Mouse (Mus musculus) stomach, postnatal 0 days (tissue): ENCODE measurements around the gene Fmr1. TPM values are rescaled to one million over a fixed set of nuclear protein-coding genes. Genes with fewer than 3 reads are reported as not detected.
"Not testable (repeated sequence)": the region's sequence is repeated elsewhere in the genome, so short reads cannot be mapped to it uniquely, and the experiment has no call there.

Experiments used
- ATAC-seq: fragments of 200-750 bp; cut with Nextera tagmentation; 2 replicates; pipeline ENCODE4 v1.8.0; 2017; ENCODE audit not compliant: low FRiP score, low TSS enrichment
- DNase-seq: peaks from one replicate; pipeline ENCODE4 v3.0.0-alpha.2; 2016; ENCODE audit warnings: low spot score
- H3K27ac ChIP-seq: fragments of 300-500 bp; sonication (generic); replicated peaks from 2 replicates; pipeline ENCODE4 v1.5.1; 2014; ENCODE audit warnings: mild to moderate bottlenecking, control low read depth
- H3K27me3 ChIP-seq: fragments of 300-500 bp; sonication (generic); 2 replicates; pipeline ENCODE4 v1.6.1; 2014; ENCODE audit warnings: low read length; ENCODE audit not compliant: control insufficient read depth, insufficient read depth
- H3K36me3 ChIP-seq: fragments of 300-500 bp; sonication (generic); 2 replicates; pipeline ENCODE4 v1.6.1; 2014; ENCODE audit warnings: low read length, mixed read lengths; ENCODE audit not compliant: control insufficient read depth, insufficient read depth
- H3K4me1 ChIP-seq: fragments of 300-500 bp; sonication (generic); replicated peaks from 2 replicates; pipeline ENCODE4 v1.6.1; 2014; ENCODE audit warnings: antibody characterized with exemption; ENCODE audit not compliant: control insufficient read depth, insufficient read depth
- H3K4me2 ChIP-seq: fragments of 300-500 bp; sonication (generic); replicated peaks from 2 replicates; pipeline ENCODE4 v1.6.1; 2014; ENCODE audit warnings: low read depth, mild to moderate bottlenecking, control low read depth, moderate library complexity
- H3K4me3 ChIP-seq: fragments of 300-500 bp; sonication (generic); 2 replicates; pipeline ENCODE4 v1.5.1; 2014; ENCODE audit warnings: low read depth, low read length, control low read depth
- H3K9ac ChIP-seq: fragments of 300-500 bp; sonication (generic); 2 replicates; pipeline ENCODE4 v1.6.1; 2014; ENCODE audit warnings: mild to moderate bottlenecking, low read length, control low read depth, mixed read lengths
- H3K9me3 ChIP-seq: fragments of 300-500 bp; sonication (generic); 2 replicates; pipeline ENCODE4 v1.6.1; 2016; ENCODE audit warnings: low read length; ENCODE audit not compliant: control insufficient read depth
- CTCF ChIP-seq: IDR thresholded peaks from 2 replicates; pipeline ENCODE4 v1.5.1; 2016; ENCODE audit warnings: antibody characterized with exemption, low read depth, mild to moderate bottlenecking, moderate library complexity
- EP300 ChIP-seq: optimal IDR thresholded peaks from 2 replicates; pipeline ENCODE3; 2016; ENCODE audit warnings: antibody characterized with exemption
- WGBS: fragments of 180-500 bp; shearing (Covaris S2); extraction: QIAGEN DNeasy Blood & Tissue Kit; methylation state at CpG from one replicate; pipeline ENCODE4 v1.1.7; 2014; 5-methylcytosine and 5-hydroxymethylcytosine counted together
- polyA plus RNA-seq: library from polyadenylated mRNA; unstranded; fragments of >200 nt; fragmentation: Nextera tagmentation; extraction: Ambion mirVana; gene quantifications from 2 replicates; pipeline ENCODE4 v1.2.1, GENCODE M21; 2015

Gene Fmr1
- polyA plus RNA-seq = 19.9 and 20.2 TPM in 2 replicates

GRCm38 (mm10) chrX:68678333-68678740 lies at the start of gene Fmr1:
Gene Fmr1, plus strand, starts transcription at chrX:68678541.
- 6% methylated on average over 41 of the region's 49 CpGs for WGBS
- H3K9ac ChIP-seq = peak within 1 kb of the TSS; percentile 85

GRCm38 (mm10) chrX:68641603-68642002 lies 36.7 kb upstream of the Fmr1 start:
- Histone ChIP-seq H3K4me3 (no peak overlapping the region), H3K36me3 (no peaks in the 10 kb centered on the region), H3K27me3 (no peaks in the 10 kb centered on the region), H3K4me2 (no peak overlapping the region), H3K27ac (no peak overlapping the region), H3K9ac (no peak overlapping the region), H3K9me3 (no peaks in the 10 kb centered on the region), H3K4me1 (no peaks in the 10 kb centered on the region)
- 32% methylated on average over 1 of the region's 1 CpGs for WGBS
- DNase-seq (no peak), ATAC-seq (no peak)
- TF ChIP-seq CTCF (no peak), EP300 (no peak)

More at GRCm38 (mm10) chrX:68678333-68678740, at the start of gene Fmr1:
- H3K36me3 ChIP-seq = no peaks in the 10 kb centered on the region
- DNase-seq (peak; percentile 97), ATAC-seq (peak; percentile 98)
- H3K4me1 ChIP-seq = no peaks in the 10 kb centered on the region
- TF ChIP-seq EP300 (no peak), CTCF (peak; percentile 53)
- H3K27me3 ChIP-seq = no peaks in the 10 kb centered on the region
- H3K4me3 ChIP-seq = peak within 1 kb of the TSS; percentile 67
- H3K27ac ChIP-seq = peak within 1 kb of the TSS; percentile 95
- H3K9me3 ChIP-seq = no peaks in the 10 kb centered on the region
- H3K4me2 ChIP-seq = peak within 1 kb of the TSS; percentile 50

GRCm38 (mm10) chrX:68645154-68645919 lies 33.0 kb upstream of the Fmr1 start:
- no peaks in the 10 kb centered on the region for H3K27me3 ChIP-seq
- H3K36me3 ChIP-seq = no peaks in the 10 kb centered on the region
- DNase-seq (no peak), ATAC-seq (no peak)
- no peak overlapping the region for H3K27ac ChIP-seq
- TF ChIP-seq CTCF (no peak), EP300 (no peak)
- WGBS = 46% methylated on average over 7 of the region's 7 CpGs
- H3K9ac ChIP-seq = no peak overlapping the region
- H3K4me1 ChIP-seq = no peaks in the 10 kb centered on the region
- H3K4me2 ChIP-seq = no peak overlapping the region
- no peaks in the 10 kb centered on the region for H3K9me3 ChIP-seq
- no peak overlapping the region for H3K4me3 ChIP-seq

- Histone ChIP-seq H3K9ac (no peak overlapping the region), H3K27ac (no peak overlapping the region), H3K27me3 (no peaks in the 10 kb centered on the region), H3K4me3 (no peak overlapping the region), H3K36me3 (no peaks in the 10 kb centered on the region), H3K4me2 (no peak overlapping the region; the same call in 1 of the 2 replicates), H3K9me3 (no peaks in the 10 kb centered on the region), H3K4me1 (no peaks in the 10 kb centered on the region)
- no peak for TF ChIP-seq EP300
- TF ChIP-seq CTCF = no peak
- ATAC-seq (no peak), DNase-seq (no peak)
- WGBS = 22% methylated on average over 1 of the region's 1 CpGs
Observed at GRCm38 (mm10) chrX:68677508-68677907, 833 bp upstream of the Fmr1 start.

- Histone ChIP-seq H3K36me3 (no peaks in the 10 kb centered on the region), H3K4me3 (peak overlapping the region; percentile 67), H3K4me1 (no peaks in the 10 kb centered on the region), H3K4me2 (peak overlapping the region; percentile 50), H3K27ac (peak overlapping the region; percentile 95), H3K9ac (peak overlapping the region; percentile 85), H3K27me3 (no peaks in the 10 kb centered on the region), H3K9me3 (no peaks in the 10 kb centered on the region)
- WGBS = 12% methylated on average over 44 of the region's 67 CpGs
- DNase-seq = peak; percentile 34
- no peak for TF ChIP-seq EP300
- ATAC-seq = peak; percentile 78
Observed at GRCm38 (mm10) chrX:68678815-68679486, 610 bp downstream of the Fmr1 start.

- TF ChIP-seq EP300 (no peak), CTCF (no peak)
- H3K4me2 ChIP-seq = no peak overlapping the region
- no peaks in the 10 kb centered on the region for H3K27me3 ChIP-seq
- no peak overlapping the region for H3K4me3 ChIP-seq
- no peaks in the 10 kb centered on the region for H3K36me3 ChIP-seq
- WGBS = 52% methylated on average over 2 of the region's 2 CpGs
- no peaks in the 10 kb centered on the region for H3K4me1 ChIP-seq
- H3K9ac ChIP-seq = no peak overlapping the region
- ATAC-seq (no peak), DNase-seq (no peak)
- no peaks in the 10 kb centered on the region for H3K9me3 ChIP-seq
- H3K27ac ChIP-seq = no peak overlapping the region
Observed at GRCm38 (mm10) chrX:68684706-68685105, 6.4 kb downstream of the Fmr1 start.

GRCm38 (mm10) chrX:68691936-68692335 lies 13.6 kb downstream of the Fmr1 start:
- H3K4me3 ChIP-seq, H3K9me3 ChIP-seq, H3K36me3 ChIP-seq, H3K4me2 ChIP-seq, H3K9ac ChIP-seq, H3K27ac ChIP-seq, ATAC-seq, H3K4me1 ChIP-seq, DNase-seq, H3K27me3 ChIP-seq: not testable (repeated sequence)
- WGBS = 88% methylated on average over 8 of the region's 8 CpGs
